Mouse (Mus musculus): ENCODE measurements at regions not wholly inside any gene's neighbourhood (a gene's known extent, or its start where the extent isn't known, plus 50 kb on each side); places are given as distances from the start of the nearest gene placed in this dataset.

DNA sequence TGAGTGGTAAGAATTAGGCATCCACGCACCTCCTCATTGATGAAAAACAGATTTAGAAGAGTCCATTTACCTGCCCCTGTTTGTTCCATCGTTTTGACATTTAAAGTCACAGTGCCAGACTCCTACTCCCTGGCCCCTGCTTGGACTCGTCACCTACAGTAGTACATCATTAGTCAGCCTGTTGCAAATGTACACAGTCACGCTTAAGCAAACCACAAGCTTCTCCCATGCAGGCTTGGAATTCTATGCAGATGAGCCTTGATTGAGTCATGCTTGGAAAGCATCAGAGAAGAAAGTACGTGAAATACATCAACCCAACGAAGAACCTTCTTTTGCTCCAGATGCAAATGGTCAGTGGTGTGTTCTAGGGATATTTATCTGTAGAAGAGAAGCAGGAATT is 233.8 kb downstream of the Spry2 start:
- TF ChIP-seq TAL1 (IDR thresholded peaks at IDR 0.05; ENCODE audit: low read length), result no peak
- no peak for TF ChIP-seq GATA1 (IDR thresholded peaks at IDR 0.05; ENCODE audit: low read length)
